Mouse (Mus musculus): ENCODE results near the gene Prkca. TPM values are rescaled to one million over a fixed set of nuclear protein-coding genes. Genes with fewer than 3 reads are reported as not detected.

The Prkca gene
- total and polyA plus RNA-seq, 3 experiments = 15.3 to 30.9 (median 19.9) TPM

DNA sequence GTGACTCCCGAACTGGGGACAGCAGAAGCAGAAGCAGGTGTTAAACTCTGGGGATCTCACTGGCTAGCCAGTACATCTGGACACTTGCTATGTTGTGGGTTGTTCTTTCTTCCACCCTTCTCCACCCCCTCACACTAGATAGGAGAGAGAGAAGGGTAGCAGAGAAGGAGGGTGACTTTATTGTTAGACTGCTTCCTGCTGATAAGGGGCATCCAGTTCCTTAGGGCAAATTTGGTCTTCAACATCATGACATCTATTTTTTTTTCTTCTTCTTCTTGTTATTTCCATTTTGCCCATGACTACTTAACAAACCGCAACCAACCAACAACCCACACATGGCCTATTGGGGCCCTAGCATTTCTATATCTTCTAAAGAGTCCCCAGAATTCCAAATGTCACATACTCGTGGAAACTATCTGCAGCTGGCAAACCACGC lies 97.4 kb downstream of the Prkca start (continued):
- TF ChIP-seq MAZ (IDR thresholded peaks at IDR 0.05; ENCODE audit: low read depth, low read length) (peak; percentile 94), TBP (IDR thresholded peaks at IDR 0.05; ENCODE audit: low read depth, low read length) (peak; percentile 53; the same call in 1 of the 2 replicates), RCOR1 (IDR thresholded peaks at IDR 0.05; ENCODE audit: low read depth, low read length) (peak; percentile 95)

DNA sequence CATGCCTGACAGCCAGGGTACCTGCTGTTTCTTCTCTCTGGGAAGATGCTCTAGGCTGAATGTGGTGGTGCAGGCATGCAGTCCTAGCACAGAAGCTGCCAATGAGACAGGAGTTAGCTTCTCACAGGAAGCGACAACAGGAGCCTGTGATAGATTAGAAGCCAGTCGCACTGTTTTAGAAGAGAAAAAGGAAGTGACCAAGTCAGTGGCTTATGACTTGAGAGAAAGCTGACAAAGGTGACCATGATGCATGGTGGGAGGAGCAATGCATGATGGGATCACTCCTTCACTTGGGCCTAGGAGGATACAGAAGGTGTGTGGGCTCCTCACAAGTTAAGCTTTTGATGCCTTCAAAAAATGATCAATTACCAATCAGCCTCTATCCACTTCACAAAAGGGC lies 99.5 kb downstream of the Prkca start:
- Histone ChIP-seq H3K4me1 (ENCODE audit: control insufficient read depth in 1 of 2, insufficient read depth in 2 of 2, low read length in 2 of 2) (peaks cover 41 to 67% of the 10 kb centered on the region in 2 experiments), H3K9me3 (replicated peaks; ENCODE audit: insufficient read depth, low read length) (no peaks in the 10 kb centered on the region), H3K79me2 (ENCODE audit: control insufficient read depth, insufficient read depth, low read length, poor library complexity) (peaks cover 13% of the 10 kb centered on the region), H3K36me3 (ENCODE audit: control insufficient read depth in 1 of 2, insufficient read depth in 2 of 2, low read length in 2 of 2) (peaks cover 0 to 67% of the 10 kb centered on the region in 2 experiments; a peak in 2 of 4 replicates), H3K27me3 (ENCODE audit: control insufficient read depth in 1 of 2, insufficient read depth in 2 of 2, low read length in 2 of 2) (no peaks in the 10 kb centered on the region), H3K27ac (ENCODE audit: control insufficient read depth, low read depth, low read length) (peak overlapping the region; percentile 96), H3K9ac (ENCODE audit: control insufficient read depth, low read depth, low read length, poor library complexity, severe bottlenecking) (peak overlapping the region; percentile 55), H3K4me3 (ENCODE audit: control insufficient read depth in 1 of 2, insufficient read depth in 1 of 2, low read depth in 2 of 2, low read length in 2 of 2) (peak overlapping the region; percentile 1 to 26; a peak in 3 of 4 replicates)
- peak; percentile 95 for DNase-seq (ENCODE audit: low read depth, low spot score)
- TF ChIP-seq MAFK (IDR thresholded peaks at IDR 0.05; ENCODE audit: borderline replicate concordance, low read depth, low read length) = no peak
- TF ChIP-seq GABPA (IDR thresholded peaks at IDR 0.05; ENCODE audit: low read depth, low read length) = no peak
- TF ChIP-seq NRF1 (IDR thresholded peaks at IDR 0.05; ENCODE audit: insufficient read depth, low read depth, low read length, poor library complexity, severe bottlenecking) = no peak
- no peak for TF ChIP-seq MXI1 (IDR thresholded peaks at IDR 0.05; ENCODE audit: low read depth, low read length)
- peak; percentile 86 for TF ChIP-seq MYC (IDR thresholded peaks at IDR 0.05; ENCODE audit: low read depth, low read length)
- no peak for TF ChIP-seq POLR2AphosphoS5 (IDR thresholded peaks at IDR 0.05; ENCODE audit: borderline replicate concordance, low read depth, low read length)
- no peak for TF ChIP-seq SMC3 (IDR thresholded peaks at IDR 0.05; ENCODE audit: low read depth, low read length)
- TF ChIP-seq TCF12 (IDR thresholded peaks at IDR 0.05; ENCODE audit: low read depth, low read length) = peak; percentile 88
- peak; percentile 79 for TF ChIP-seq HCFC1 (IDR thresholded peaks at IDR 0.05; ENCODE audit: low read depth, low read length)
- TF ChIP-seq USF1 (IDR thresholded peaks at IDR 0.05; ENCODE audit: low read depth, low read length) = no peak
- TF ChIP-seq CTCF (IDR thresholded peaks at IDR 0.05 in 2 of 3, conservative IDR thresholded peaks at IDR 0.05 in 1 of 3; ENCODE audit: control insufficient read depth in 1 of 3, insufficient read depth in 1 of 3, low read depth in 2 of 3, low read length in 3 of 3, poor library complexity in 1 of 3, severe bottlenecking in 1 of 3) = no peak
- TF ChIP-seq USF2 (IDR thresholded peaks at IDR 0.05; ENCODE audit: borderline replicate concordance in 1 of 2, insufficient read depth in 1 of 2, low read depth in 1 of 2, low read length in 2 of 2) = no peak
- 0 out of 2 replicates have a peak, but pooled peaks have one; percentile 17 for TF ChIP-seq NELFE (IDR thresholded peaks at IDR 0.05; ENCODE audit: low read depth, low read length)
- no peak for TF ChIP-seq UBTF (IDR thresholded peaks at IDR 0.05; ENCODE audit: borderline replicate concordance, insufficient read depth, low read depth, low read length)
- peak; percentile 89 for TF ChIP-seq ETS1 (IDR thresholded peaks at IDR 0.05; ENCODE audit: low read depth, low read length)
- peak; percentile 85 for TF ChIP-seq MAX (IDR thresholded peaks at IDR 0.05; ENCODE audit: low read length)
- TF ChIP-seq JUND (IDR thresholded peaks at IDR 0.05; ENCODE audit: low read depth, low read length) = no peak
- no peak for TF ChIP-seq ZNF384 (IDR thresholded peaks at IDR 0.05; ENCODE audit: low read depth, low read length)
- no peak for TF ChIP-seq ZC3H11A (IDR thresholded peaks at IDR 0.05; ENCODE audit: low read depth, low read length)
- TF ChIP-seq MEF2A (IDR thresholded peaks at IDR 0.05; ENCODE audit: extremely low read depth, insufficient replicate concordance, low read depth, low read length, poor library complexity, severe bottlenecking) = no peak
- TF ChIP-seq SIN3A (IDR thresholded peaks at IDR 0.05; ENCODE audit: low read length) = peak; percentile 88
- no peak for TF ChIP-seq ZMIZ1 (IDR thresholded peaks at IDR 0.05; ENCODE audit: low read depth, low read length)
- no peak for TF ChIP-seq E2F4 (IDR thresholded peaks at IDR 0.05; ENCODE audit: borderline replicate concordance, low read depth, low read length)
- peak; percentile 94 for TF ChIP-seq TBP (IDR thresholded peaks at IDR 0.05; ENCODE audit: low read depth, low read length)
- TF ChIP-seq CHD2 (IDR thresholded peaks at IDR 0.05; ENCODE audit: low read length) = no peak
- TF ChIP-seq POLR2A (IDR thresholded peaks at IDR 0.05; ENCODE audit: control insufficient read depth in 1 of 2, insufficient read depth in 1 of 2, low read depth in 1 of 2, low read length in 2 of 2, poor library complexity in 1 of 2) = peak in 1 of 2 experiments; percentile 84; a peak in 2 of 4 replicates
- no peak for TF ChIP-seq CHD1 (IDR thresholded peaks at IDR 0.05; ENCODE audit: low read depth, low read length)
- no peak; the same call in 1 of the 2 replicates for TF ChIP-seq KAT2A (conservative IDR thresholded peaks at IDR 0.05; ENCODE audit: low read depth, low read length)
- TF ChIP-seq ELF1 (IDR thresholded peaks at IDR 0.05; ENCODE audit: low read depth, low read length) = peak; percentile 70
- TF ChIP-seq MYB (IDR thresholded peaks at IDR 0.05; ENCODE audit: low read depth, low read length) = no peak
- no peak for TF ChIP-seq MAZ (IDR thresholded peaks at IDR 0.05; ENCODE audit: low read depth, low read length)
- peak; percentile 92 to 93 for TF ChIP-seq EP300 (IDR thresholded peaks at IDR 0.05; ENCODE audit: low read depth in 1 of 2, low read length in 2 of 2)
- no peak for TF ChIP-seq BHLHE40 (IDR thresholded peaks at IDR 0.05; ENCODE audit: borderline replicate concordance, low read depth, low read length)
- TF ChIP-seq GATA1 (IDR thresholded peaks at IDR 0.05; ENCODE audit: low read depth, low read length) = peak; percentile 93

Data from MEL (cell line).